Mouse (Mus musculus) heart, adult 2 months (tissue): ENCODE measurements at regions not wholly inside any gene's neighbourhood (a gene's known extent, or its start where the extent isn't known, plus 50 kb on each side); places are given as distances from the start of the nearest gene placed in this dataset.

Experiments
- CTCF ChIP-seq: fragments of 200-600 bp; IDR thresholded peaks from 2 replicates; pipeline ENCODE4 v1.8.1; 2022; ENCODE audit warnings: antibody characterized with exemption, mild to moderate bottlenecking, moderate library complexity
- POLR2A ChIP-seq: fragments of 200-500 bp; IDR thresholded peaks from 2 replicates; pipeline ENCODE4 v1.6.1; 2011; ENCODE audit warnings: mild to moderate bottlenecking, low read depth, low read length, control low read depth; ENCODE audit not compliant: insufficient read depth

- TF ChIP-seq CTCF (no peak), POLR2A (no peak)
Observed at GRCm38 (mm10) chr3:102275256-102276022, 70.9 kb upstream of the Vangl1 start.
